Mouse (Mus musculus) Patski (cell line): ENCODE data around the gene Ppfibp2. TPM values are rescaled to one million over a fixed set of nuclear protein-coding genes. Genes with fewer than 3 reads are reported as not detected.

Experiments used
- ATAC-seq: fragments of 100-300 bp; one replicate; pipeline ENCODE4 v1.8.0; 2021
- CTCF ChIA-PET: fragments of 350-600 bp; sonication (Branson Sonifier 250); formaldehyde crosslinking; loops from one replicate; lab custom pipeline; 2022; ENCODE audit warnings: inconsistent platforms; lab: Charles Lee
- POLR2A ChIA-PET: fragments of 350-600 bp; sonication (Branson Sonifier 250); formaldehyde crosslinking; loops from one replicate; lab custom pipeline; 2022; ENCODE audit warnings: antibody characterized with exemption, inconsistent platforms; lab: Charles Lee
- DNase-seq: peaks from one replicate; pipeline ENCODE4 v3.0.0-alpha.2; 2011; ENCODE audit warnings: low read depth, low spot score
- H3K27me3 ChIP-seq: fragments of 371-371 bp; one replicate; pipeline ENCODE4 v1.5.1; 2021
- CTCF ChIP-seq: fragments of 100-300 bp; IDR thresholded peaks from one replicate; pipeline ENCODE4 v1.5.1; 2021
- in situ Hi-C: fragments of 300-500 bp; cut with MboI; formaldehyde crosslinking; loops from 3 replicates; pipeline ENCODE4 v1.11.1; 2018; ENCODE audit warnings: low pct_unique_long_range_greater_than_20kb, mixed read lengths
- polyA plus RNA-seq: library from polyadenylated mRNA; unstranded; gene quantifications from one replicate; pipeline ENCODE4 v1.2.3, GENCODE M21; 2021

Ppfibp2 gene
- polyA plus RNA-seq, 1 experiment from 2014 or later = 1.4 TPM

DNA sequence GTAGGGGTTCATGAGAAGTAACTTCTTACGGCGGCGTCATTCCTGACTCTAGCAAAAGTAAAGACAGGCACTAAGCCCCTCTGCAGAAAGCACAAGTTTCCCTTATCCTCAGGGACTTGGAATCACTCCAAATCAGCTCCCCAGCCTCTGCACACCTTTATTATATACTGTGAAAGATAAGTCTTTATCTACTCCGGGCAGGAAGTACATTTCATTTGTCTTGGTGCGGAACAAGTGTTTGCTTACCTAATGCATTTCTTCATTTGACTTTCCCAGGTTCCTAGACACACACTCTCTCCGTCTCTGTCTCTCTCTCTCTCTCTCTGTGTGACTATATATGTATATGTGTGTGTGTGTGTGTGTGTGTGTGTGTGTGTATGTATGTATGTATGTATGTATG is 68.6 kb downstream of the Ppfibp2 start:
- POLR2A ChIA-PET = no interaction called here
- CTCF ChIA-PET = interaction anchor here (1.0 to 1.7 kb wide), 3 partner anchors 7 to 124 kb away, joined by 3 to 5 read pairs (median 4); no protein-coding TSS in a partner anchor
- ATAC-seq (no peak), DNase-seq (no peak)
- in situ Hi-C loops = loop anchor here (5.0 kb wide), 1 partner anchor 74 kb away; no protein-coding TSS in a partner anchor
- H3K27me3 ChIP-seq = no peaks in the 10 kb centered on the region
- no peak for TF ChIP-seq CTCF

DNA sequence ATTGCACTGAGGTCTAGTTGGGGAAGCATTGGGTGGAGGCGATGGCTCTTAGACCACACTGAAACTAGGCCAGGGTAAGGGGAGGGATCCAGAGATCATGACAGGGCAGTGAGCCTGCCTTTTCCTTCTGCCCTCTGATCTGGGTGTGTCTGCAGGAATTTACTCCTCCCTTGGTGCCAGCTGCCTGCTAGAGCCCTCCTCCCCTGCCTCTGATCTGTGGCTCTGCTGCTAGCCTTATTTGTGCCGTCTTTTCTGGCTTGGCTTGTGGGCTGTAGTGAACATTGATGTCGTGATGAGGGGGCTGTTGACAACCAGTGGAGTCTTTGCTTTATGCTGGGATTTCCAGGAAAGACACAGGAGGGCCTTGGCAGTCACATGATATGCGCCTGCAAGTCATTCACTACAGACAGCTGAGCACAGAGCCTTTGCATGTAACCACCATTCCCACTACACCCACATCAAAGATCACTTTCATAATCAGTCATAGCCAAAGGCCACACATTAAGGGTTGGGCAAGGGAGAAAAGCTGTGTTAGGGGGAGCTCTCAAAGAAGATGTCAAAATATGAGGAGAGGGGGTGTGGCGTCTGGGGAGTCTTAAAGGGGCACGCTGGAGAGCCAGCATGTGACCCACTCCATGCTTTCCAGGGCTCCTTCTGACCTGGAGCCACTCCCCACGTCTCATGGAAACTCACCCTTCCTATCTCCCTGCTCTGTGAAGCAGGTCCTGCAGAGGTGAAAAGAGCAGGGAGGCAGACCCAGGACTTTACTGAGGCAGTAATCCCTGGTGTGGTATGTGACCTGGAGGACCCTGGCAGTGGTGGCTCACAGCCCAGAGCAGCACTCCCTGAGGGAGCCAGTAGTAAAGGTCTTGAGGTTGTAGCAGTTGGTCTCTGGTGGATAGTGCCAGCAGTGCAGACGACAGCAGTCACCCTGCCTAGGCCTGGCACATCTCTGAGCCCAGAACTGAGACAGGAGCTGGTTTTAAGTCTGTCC is 69.4 kb downstream of the Ppfibp2 start:
- CTCF ChIA-PET = interaction anchor here (1.7 kb wide), 1 partner anchor 85 kb away, joined by 4 read pairs; no protein-coding TSS in a partner anchor
- in situ Hi-C loops = loop anchor here (5.0 kb wide), 1 partner anchor 73 kb away; no protein-coding TSS in a partner anchor
- POLR2A ChIA-PET = no interaction called here
- H3K27me3 ChIP-seq = no peaks in the 10 kb centered on the region
- DNase-seq (peak; percentile 7), ATAC-seq (peak; percentile 66)
- no peak for TF ChIP-seq CTCF

DNA sequence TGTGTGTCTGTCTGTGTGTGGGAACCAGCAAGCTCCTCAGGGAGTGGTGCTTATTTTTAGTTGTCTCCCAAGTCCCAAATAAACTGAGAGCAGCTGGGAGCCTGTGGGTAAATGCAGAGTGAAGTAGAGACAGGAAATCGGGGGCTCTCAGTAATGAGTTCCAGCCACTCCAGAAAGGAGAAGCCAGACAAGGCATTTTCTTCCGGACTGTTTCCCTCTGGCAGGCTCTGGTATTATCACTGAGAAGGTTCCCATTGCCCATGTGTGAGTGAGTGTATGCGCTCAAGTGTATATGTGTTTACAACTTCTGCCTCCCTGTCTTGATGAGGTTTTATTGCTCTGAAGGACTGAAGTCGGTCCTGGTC is 70.2 kb downstream of the Ppfibp2 start:
- no peak for TF ChIP-seq CTCF
- no peak for ATAC-seq
- ChIA-PET CTCF (no interaction called here), POLR2A (no interaction called here)
- in situ Hi-C loops = no loop called here
- DNase-seq = no peak
- no peaks in the 10 kb centered on the region for H3K27me3 ChIP-seq

DNA sequence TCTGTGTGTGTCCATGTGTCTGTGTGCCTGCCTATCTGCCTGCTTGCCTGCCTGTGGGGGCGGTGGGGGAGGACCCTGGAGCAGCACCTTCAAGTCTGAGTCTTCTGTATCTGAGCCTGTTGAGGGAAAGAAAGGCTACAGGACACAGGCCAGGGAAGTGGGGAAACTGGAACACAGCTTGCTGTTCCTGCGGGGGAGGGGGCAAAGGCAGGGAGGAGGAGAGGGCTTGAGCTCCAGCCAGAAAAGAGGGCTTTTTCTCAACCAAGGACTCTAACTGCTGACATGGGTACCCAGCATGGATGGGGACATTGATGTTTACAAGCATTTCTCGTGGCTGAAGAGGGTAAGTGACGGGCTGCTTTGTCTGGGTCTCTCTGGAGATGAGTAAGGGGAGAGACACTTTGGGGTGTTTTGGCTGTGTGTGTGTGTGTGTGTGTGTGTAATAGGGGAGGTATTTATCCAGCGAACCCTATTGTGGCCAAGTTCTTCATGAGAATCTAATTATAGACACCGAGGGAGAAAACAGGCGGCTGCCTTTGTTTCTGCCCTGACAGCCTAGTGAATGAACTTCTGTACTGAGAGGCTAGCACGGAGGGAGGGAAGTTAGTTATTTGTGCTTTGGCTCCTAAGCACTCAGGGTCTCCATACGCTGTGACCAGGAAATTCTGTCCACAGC is 70.7 kb downstream of the Ppfibp2 start:
- ATAC-seq = no peak
- no peaks in the 10 kb centered on the region for H3K27me3 ChIP-seq
- in situ Hi-C loops = no loop called here
- TF ChIP-seq CTCF = no peak
- no peak for DNase-seq
- POLR2A ChIA-PET = no interaction called here
- CTCF ChIA-PET = no interaction called here

DNA sequence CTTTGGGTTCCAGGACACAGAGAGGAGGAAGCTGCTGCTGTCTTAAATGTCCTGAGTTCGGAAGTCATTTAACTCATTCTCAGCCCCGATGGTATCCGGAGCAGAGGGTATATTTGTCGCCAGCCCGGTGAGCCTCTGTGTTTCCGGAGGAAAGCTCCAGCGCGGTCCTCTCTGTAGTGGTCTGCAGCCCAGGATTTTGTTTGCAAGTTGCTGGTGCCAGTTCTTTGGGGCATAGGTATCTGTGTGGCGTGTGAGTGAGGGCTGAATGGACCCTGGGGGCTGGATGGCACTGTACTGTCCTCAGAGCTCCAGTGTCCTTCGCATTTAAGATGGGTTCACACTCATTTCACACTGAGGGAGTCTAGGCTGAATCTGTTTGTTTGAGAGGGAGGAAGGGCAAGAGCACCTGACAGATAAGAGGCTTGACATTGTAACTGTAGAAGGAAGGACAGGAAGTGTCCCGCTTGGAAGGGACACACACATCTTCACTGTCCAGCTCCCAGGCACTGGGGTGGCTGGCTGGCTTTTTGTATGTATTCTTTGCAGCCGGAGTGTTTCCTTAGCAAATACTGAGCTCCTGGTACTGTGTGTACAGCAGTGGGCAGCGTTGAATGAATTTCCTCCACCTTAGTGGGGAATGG is 71.4 kb downstream of the Ppfibp2 start:
- TF ChIP-seq CTCF = no peak
- in situ Hi-C loops = no loop called here
- DNase-seq (no peak), ATAC-seq (no peak)
- H3K27me3 ChIP-seq = no peaks in the 10 kb centered on the region
- POLR2A ChIA-PET = no interaction called here
- CTCF ChIA-PET = no interaction called here

DNA sequence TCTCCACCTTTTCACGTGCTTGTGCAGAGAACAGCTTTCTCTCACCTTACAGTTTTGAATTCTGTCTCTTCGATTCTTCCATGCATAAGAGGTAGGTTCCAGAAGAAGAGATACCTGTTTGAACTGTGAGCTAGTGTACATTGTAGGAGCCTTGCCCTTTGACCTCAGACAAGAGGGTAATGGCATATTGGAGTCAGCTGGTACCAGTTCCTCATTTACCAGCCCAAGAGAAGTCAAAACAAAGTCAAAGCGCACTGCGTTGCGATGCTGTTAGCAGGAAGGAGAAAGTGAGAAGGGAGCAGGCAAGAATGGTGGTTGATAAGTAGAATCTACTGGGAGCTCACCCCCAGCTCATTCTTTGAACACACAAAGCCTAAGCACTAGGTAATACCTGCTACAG is 73.5 kb downstream of the Ppfibp2 start:
- POLR2A ChIA-PET = no interaction called here
- CTCF ChIA-PET = no interaction called here
- TF ChIP-seq CTCF = no peak
- no peaks in the 10 kb centered on the region for H3K27me3 ChIP-seq
- in situ Hi-C loops = no loop called here
- no peak for ATAC-seq
- DNase-seq = no peak

DNA sequence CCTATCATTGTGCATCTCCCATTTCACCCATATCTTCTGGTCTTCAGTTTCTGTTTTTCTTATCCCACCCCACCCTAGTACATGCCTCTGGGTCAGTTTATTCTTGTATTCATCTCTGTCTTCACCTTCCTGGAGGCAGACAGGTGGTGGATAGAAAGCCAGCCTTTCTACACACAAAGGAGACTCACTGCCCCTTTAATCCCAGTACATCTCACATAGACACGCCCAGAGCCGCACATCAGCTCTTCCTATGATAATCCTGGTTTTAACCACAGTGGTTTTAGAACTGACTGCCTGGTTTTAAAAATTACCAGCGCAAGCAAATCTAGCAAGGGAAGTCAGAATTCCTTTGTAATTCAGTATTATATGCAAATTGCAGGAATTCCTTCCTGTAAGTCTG is 80.2 kb downstream of the Ppfibp2 start:
- CTCF ChIA-PET = interaction anchor here (1.1 to 2.3 kb wide), 2 partner anchors 14 to 17 kb away, joined by 3 to 6 read pairs; no protein-coding TSS in a partner anchor
- DNase-seq (no peak), ATAC-seq (no peak)
- no peaks in the 10 kb centered on the region for H3K27me3 ChIP-seq
- no peak for TF ChIP-seq CTCF
- POLR2A ChIA-PET = no interaction called here
- in situ Hi-C loops = no loop called here

DNA sequence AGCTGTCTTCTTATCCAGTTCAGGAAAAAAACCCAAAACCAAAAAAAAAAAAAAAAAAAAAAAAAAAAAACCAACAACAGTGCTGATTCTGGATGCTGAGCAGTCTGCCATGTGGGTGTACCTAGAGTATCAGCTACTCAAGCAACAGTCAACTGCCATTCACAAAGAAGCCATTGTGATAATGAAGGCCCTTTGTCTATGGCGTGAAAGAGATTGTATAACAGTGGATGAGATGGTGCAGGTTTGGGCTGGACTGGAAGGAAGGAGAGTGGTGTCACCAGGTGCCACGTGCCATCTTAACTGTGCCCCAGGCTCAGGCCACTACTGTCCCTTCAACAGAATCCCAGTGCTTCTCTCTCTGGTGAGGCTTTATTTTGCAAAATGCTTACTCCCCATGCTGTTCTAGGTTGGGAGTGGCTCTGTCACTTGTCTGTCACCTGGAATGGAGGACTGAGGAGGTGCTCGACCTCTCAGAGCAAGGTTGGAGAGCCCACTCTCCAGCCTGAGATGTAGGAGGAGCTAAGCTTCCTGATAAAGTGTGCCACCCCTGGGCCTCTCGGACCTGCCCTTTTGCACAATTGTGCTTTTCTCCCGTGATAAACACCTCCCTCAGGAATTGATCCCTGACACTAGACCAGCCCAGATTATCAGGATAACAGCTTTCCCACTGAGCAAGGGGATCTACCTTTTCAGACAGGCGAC is 85.3 kb downstream of the Ppfibp2 start:
- POLR2A ChIA-PET = no interaction called here
- ATAC-seq = no peak

DNA sequence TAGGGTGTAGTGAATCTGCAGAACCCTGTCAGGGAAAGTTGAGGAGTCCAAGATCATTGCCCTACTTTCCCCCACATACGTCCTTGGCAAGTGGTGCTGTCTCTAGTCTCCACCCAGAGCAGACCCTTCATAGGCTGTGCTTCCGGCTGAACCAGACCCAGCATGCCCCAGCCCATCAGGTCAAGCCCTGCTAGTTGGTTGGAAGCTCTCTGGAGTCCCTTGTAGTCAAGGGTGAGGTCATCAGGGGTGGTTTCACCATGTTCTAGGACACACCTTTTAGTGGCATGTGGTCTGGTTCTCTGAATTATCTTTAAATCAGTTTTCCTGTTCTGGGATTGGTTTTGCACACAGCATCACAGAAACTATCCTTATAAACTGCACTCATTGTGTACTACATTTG is 86.3 kb downstream of the Ppfibp2 start:
- CTCF ChIA-PET = no interaction called here
- POLR2A ChIA-PET = no interaction called here
- ATAC-seq = no peak
- TF ChIP-seq CTCF = no peak
- H3K27me3 ChIP-seq = no peaks in the 10 kb centered on the region
- no peak for DNase-seq
- in situ Hi-C loops = no loop called here

More for the DNA sequence above, 85.3 kb downstream of the Ppfibp2 start:
- no peak for DNase-seq
- TF ChIP-seq CTCF = no peak
- H3K27me3 ChIP-seq = no peaks in the 10 kb centered on the region
- in situ Hi-C loops = no loop called here
- CTCF ChIA-PET = no interaction called here

DNA sequence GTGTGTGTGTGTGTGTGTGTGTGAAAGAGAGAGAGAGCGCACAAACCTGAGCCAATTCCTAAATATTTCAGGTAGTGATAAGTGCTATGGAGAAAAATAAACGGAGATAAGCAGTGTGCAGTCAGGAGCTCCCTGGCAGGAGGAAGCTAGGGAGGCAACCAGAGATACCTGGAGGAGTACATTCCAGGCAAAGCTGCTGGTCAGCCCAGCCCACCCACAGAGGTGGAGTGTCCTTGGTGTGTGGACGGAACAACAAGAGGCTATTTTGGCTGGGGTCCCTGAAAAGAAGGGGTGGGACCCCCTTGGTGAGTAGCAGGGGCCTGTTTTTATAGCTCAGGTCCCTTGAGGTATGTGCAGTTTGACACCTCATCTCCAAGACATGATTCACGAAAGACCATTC is 88.2 kb downstream of the Ppfibp2 start:
- DNase-seq (no peak), ATAC-seq (no peak)
- in situ Hi-C loops = no loop called here
- H3K27me3 ChIP-seq = no peaks in the 10 kb centered on the region
- no peak for TF ChIP-seq CTCF
- POLR2A ChIA-PET = no interaction called here
- CTCF ChIA-PET = interaction anchor here (1.0 to 1.5 kb wide), 3 partner anchors 12 to 22 kb away, joined by 3 to 4 read pairs (median 4); no protein-coding TSS in a partner anchor
